Mouse (Mus musculus) kidney, adult 2 months (tissue): ENCODE results near the gene Colgalt1. TPM values are rescaled to one million over a fixed set of nuclear protein-coding genes. Genes with fewer than 3 reads are reported as not detected.

Source experiments
- DNase-seq: peaks from one replicate; pipeline ENCODE4 v3.0.0; 2021
- H3K27ac ChIP-seq: fragments of 200-500 bp; 2 replicates; pipeline ENCODE4 v1.5.1; 2012; ENCODE audit warnings: low read depth, low read length, control low read depth, inconsistent platforms; ENCODE audit not compliant: insufficient read depth
- H3K27me3 ChIP-seq: fragments of 200-500 bp; replicated peaks from 2 replicates; pipeline ENCODE4 v1.6.1; 2012; ENCODE audit warnings: mild to moderate bottlenecking, moderate library complexity, low read length, inconsistent platforms; ENCODE audit not compliant: control insufficient read depth, insufficient read depth
- H3K36me3 ChIP-seq: fragments of 200-500 bp; 2 replicates; pipeline ENCODE4 v1.6.1; 2012; ENCODE audit warnings: mild to moderate bottlenecking, moderate library complexity, low read length, inconsistent platforms; ENCODE audit not compliant: control insufficient read depth, insufficient read depth
- H3K4me1 ChIP-seq: fragments of 200-500 bp; 2 replicates; pipeline ENCODE4 v1.6.1; 2011; ENCODE audit warnings: low read length; ENCODE audit not compliant: control insufficient read depth, insufficient read depth
- H3K4me3 ChIP-seq: fragments of 200-500 bp; 2 replicates; pipeline ENCODE4 v1.5.1; 2011; ENCODE audit warnings: mild to moderate bottlenecking, low read depth, low read length, control low read depth; ENCODE audit not compliant: insufficient read depth
- CTCF ChIP-seq: fragments of 200-500 bp; conservative IDR thresholded peaks from 2 replicates; pipeline ENCODE4 v1.5.1; 2011; ENCODE audit warnings: low read depth, mild to moderate bottlenecking, control low read depth, low read length, moderate library complexity, mixed read lengths; ENCODE audit not compliant: insufficient read depth, insufficient read length
- POLR2A ChIP-seq: fragments of 200-500 bp; IDR thresholded peaks from one replicate; pipeline ENCODE4 v1.6.1; 2011; ENCODE audit warnings: low read depth, low read length, control low read depth
- WGBS: fragments of 180-500 bp; shearing (Covaris S2); methylation state at CpG from one replicate; pipeline ENCODE4 v1.1.7; 2018; 5-methylcytosine and 5-hydroxymethylcytosine counted together
- polyA plus RNA-seq: library from polyadenylated mRNA; depleted of rRNA; stranded (reverse); fragments of >200 nt; gene quantifications from 2 replicates; pipeline ENCODE4 v1.2.3, GENCODE M21; 2012

The Colgalt1 gene
- polyA plus RNA-seq, 1 experiment: 62.2 TPM

DNA sequence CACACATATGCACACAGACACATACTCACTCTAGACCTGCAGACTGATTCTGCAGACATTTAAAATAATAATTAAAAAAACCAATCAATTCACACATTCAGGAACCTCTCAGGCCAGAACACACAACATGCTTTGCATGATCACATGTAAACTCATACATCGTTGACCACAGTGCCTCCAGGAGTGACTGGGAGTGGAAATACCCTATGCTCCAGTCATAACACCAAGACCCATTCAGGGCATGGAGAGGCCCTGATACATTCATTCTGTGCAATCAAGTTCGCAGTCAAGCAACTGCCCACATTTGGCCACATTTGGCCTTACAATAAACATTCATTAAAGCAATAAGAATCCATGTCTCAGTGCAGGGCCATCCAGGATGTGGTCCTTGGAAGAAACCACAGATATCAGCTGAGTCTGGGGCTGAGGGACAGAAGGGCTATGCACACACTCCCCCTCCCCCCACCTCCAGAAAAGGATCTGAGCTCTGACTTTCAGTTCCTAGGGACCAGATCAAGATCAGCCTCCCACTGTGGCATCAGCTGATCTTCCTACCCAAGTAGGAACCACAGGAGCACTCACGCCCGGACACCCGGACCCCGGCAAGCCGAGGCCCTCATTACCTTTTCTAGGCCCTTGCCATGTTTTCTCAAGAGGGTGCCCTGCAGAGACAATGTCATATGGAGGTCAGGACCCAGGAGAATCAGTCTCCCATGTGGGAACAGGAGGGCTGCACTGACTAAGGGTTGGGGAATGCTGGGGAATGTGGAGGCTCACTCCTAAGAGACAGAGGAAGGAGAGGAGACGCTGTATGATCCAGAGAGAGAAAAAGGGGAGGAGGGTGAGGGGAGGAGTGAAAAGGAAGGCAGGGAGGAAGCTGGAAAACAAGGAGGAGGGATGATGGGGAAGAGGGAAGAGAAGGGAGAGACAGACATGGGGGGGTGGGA is 26.6 kb downstream of the Colgalt1 start:
- Histone ChIP-seq H3K27me3 (no peaks in the 10 kb centered on the region), H3K4me1 (no peaks in the 10 kb centered on the region), H3K4me3 (no peak overlapping the region), H3K27ac (no peak overlapping the region), H3K36me3 (no peaks in the 10 kb centered on the region)
- no peak for DNase-seq
- TF ChIP-seq CTCF: no peak
- 71% methylated on average over 8 of the region's 8 CpGs for WGBS

DNA sequence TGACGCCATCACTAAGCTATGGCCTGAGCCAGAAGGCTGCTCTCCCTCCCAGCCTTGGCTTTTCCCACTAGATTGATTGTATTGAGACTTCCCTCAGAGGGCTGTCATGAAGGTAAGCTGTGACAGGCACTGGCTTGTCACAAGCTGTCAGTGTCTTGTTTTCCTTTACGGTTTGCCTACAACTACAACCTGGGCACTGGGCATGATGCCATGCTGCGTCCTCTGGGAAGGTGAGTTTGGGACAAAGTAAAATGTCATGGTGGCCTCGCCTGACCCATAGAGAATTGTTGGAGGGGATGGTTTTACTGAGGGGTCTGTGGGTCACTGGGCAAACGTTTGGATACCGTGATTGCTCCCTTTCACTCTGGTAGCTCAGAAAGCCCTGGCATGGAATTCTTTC is 27.5 kb downstream of the Colgalt1 start:
- Histone ChIP-seq H3K4me1 (no peaks in the 10 kb centered on the region), H3K36me3 (no peaks in the 10 kb centered on the region), H3K27me3 (no peaks in the 10 kb centered on the region), H3K27ac (no peak overlapping the region), H3K4me3 (no peak overlapping the region)
- DNase-seq: no peak
- WGBS: 80% methylated on average over 6 of the region's 6 CpGs
- TF ChIP-seq POLR2A (no peak), CTCF (no peak)

DNA sequence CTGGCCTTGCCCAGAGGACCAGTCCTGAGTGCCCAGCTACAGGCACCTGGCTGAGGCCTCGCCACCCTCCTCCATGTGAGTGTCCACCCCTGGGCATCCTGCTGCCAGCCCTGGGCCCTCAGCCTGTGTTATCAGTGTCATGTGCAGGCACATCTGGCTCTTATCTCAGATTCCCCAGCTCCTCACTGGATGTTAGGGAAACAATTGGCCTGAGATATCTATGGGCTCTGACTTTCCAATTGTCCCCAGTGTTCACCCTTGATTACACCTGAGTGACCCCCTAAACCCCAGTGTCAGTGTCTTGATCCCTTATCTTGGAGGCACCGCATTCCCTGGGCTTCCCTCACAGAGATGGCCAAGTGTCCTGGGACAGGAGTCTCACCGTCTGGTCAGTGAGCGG is 28.5 kb downstream of the Colgalt1 start:
- TF ChIP-seq POLR2A (no peak), CTCF (no peak)
- H3K36me3 ChIP-seq: no peaks in the 10 kb centered on the region
- DNase-seq: no peak
- H3K27me3 ChIP-seq: no peaks in the 10 kb centered on the region
- no peak overlapping the region for H3K27ac ChIP-seq
- 95% methylated on average over 4 of the region's 4 CpGs for WGBS
- H3K4me3 ChIP-seq: no peak overlapping the region
- H3K4me1 ChIP-seq: no peaks in the 10 kb centered on the region

DNA sequence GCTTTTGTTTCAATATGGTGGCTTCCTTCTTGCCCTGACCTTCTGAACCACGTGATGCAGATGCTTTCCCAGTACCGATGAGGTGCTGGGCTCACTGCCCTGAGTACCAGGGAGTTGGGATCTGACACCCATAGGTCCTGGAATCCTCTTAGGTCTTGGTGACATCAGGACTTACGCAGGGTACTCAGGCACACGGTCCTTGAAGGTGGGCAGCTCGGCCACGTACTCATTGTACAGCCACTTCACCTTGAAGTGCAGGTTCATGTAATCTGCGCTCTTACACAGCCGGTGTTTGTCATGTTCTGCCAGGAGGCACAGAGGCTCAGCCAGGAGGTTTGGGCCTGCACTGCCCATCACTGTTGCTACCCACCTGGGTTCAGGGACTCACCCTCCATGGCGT is 34.7 kb downstream of the Colgalt1 start:
- no peak overlapping the region for H3K27ac ChIP-seq
- H3K4me3 ChIP-seq: no peak overlapping the region
- H3K4me1 ChIP-seq: no peaks in the 10 kb centered on the region
- TF ChIP-seq CTCF: no peak
- TF ChIP-seq POLR2A: no peak
- no peaks in the 10 kb centered on the region for H3K36me3 ChIP-seq
- WGBS: 89% methylated on average over 9 of the region's 9 CpGs
- H3K27me3 ChIP-seq: no peaks in the 10 kb centered on the region
- no peak for DNase-seq

DNA sequence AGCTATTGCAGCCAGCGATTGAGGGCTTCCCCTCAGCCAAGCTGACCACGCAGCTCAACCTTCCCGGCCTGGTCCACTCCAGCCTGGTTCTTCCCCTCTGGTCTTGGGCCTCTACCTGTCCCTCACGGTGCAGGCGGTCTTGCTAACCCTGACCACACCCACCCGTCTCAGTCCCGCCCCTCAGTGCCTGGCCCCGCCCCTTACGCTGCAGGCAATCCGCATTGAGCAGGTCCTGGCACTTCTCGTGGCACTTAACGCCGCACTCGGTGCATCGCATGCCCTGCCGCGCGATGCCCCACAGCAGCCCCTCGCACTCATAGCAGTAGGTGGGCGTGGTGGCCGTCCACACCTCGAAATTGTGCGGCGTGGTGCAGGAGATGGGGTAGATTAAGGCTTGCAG is 43.8 kb downstream of the Colgalt1 start:
- Histone ChIP-seq H3K27ac (no peak overlapping the region), H3K4me1 (no peaks in the 10 kb centered on the region), H3K27me3 (no peaks in the 10 kb centered on the region), H3K4me3 (no peak overlapping the region), H3K36me3 (no peaks in the 10 kb centered on the region)
- TF ChIP-seq POLR2A (no peak), CTCF (no peak)
- WGBS: 2% methylated on average over 24 of the region's 24 CpGs
- DNase-seq: peak; percentile 28

DNA sequence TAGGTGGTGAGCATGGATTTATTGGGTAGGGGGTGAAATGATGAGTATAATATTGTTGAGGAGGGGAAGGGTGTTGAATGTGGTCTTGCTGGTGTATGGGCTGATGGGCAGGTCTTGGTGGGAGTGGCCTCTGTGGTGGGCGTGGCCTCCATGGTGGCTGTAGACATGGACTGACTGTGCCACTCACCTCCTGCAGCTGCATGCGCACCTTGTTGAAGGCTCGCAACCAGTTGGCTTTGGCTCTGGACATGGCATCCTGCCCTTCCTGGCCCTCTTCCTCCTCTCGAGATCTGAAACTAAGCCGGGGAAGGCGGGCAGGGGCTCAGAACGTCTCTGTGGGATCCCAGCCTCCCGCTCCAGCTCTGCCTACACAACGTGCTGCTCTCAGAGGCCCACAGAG is 47.0 kb downstream of the Colgalt1 start:
- H3K36me3 ChIP-seq: no peaks in the 10 kb centered on the region
- H3K27ac ChIP-seq: no peak overlapping the region
- no peaks in the 10 kb centered on the region for H3K4me1 ChIP-seq
- H3K27me3 ChIP-seq: no peaks in the 10 kb centered on the region
- no peak overlapping the region for H3K4me3 ChIP-seq
- TF ChIP-seq POLR2A: no peak
- WGBS: 33% methylated on average over 9 of the region's 9 CpGs
- DNase-seq: no peak

DNA sequence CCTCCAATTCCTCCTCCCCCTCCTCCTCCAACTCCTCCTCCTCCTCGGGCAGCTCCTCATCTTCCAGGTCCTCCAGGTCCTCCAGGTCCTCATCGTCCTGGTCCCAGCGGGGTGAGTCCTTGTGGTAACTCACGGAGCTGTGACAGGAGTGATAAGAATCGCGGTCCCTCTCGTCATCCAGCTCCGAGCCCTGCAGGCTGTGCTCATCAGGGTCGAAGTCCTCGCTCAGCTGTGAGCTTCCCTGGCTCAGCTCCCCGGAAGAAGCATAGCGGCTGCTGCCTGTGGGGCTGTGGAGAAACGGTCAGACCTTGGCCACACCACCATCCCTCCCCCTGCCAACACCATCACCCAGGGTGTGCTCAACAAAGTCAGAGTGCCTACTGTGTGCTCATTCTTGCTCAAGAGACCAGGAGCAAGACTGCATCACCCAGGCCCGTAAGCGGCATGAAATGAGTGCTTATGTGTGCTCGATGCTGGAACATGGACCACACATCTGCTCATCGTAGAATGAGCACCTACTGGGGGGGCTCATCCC is 47.8 kb downstream of the Colgalt1 start:
- TF ChIP-seq POLR2A (no peak), CTCF (no peak)
- Histone ChIP-seq H3K27me3 (no peaks in the 10 kb centered on the region), H3K4me1 (no peaks in the 10 kb centered on the region), H3K27ac (no peak overlapping the region), H3K4me3 (no peak overlapping the region), H3K36me3 (no peaks in the 10 kb centered on the region)
- 26% methylated on average over 17 of the region's 17 CpGs for WGBS
- DNase-seq: peak; percentile 38
